Mouse (Mus musculus) layer of hippocampus, adult 9-10 months (tissue): Measurements from ENCODE around the gene Snx10.

ENCODE experiments used
- DNase-seq: peaks from one replicate; pipeline ENCODE4 v3.0.0; 2022; ENCODE audit warnings: low spot score

Snx10 gene

GRCm38 (mm10) chr6:51533467-51534200 lies 9.9 kb downstream of the Snx10 start:
- DNase-seq, result no peak

DNA sequence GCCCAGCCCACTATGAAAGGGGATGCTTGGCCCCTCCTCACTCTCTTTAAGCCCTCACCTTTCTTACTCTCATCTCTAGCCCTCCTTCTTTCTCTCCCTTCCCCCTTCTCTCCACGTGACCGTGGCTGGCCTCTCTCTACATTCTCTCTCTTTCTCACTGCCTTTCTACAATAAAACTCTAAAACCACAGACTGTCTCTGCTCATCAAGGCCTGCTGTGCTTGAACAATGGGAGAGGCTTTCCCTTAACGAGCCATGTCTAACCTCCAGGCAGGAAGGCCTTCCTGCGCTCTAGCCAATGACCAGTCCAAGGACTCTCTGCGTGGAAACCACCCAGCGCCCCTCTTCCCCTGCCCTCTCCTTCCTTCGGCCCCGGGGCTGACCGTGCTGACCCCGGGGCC lies 11.9 kb downstream of the Snx10 start:
- no peak for DNase-seq

DNA sequence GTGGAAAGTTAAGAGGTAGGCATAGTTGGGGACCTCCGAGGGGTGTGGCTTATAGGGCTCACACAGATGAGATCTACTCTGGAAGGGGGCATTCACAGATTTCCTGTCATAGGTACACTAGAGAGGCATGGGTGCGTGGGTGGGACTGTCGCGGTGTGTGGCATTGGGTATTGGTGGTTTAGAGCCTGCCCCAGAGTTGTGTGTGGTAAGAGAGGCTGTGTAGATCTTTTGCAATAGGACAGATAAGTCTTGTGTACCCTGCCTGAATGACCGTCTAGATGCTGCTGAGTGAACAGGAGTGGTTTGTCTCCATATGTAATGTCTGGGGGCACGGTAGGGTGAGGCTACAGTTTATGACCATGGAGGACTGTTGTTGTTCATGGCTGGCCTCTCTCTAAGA lies 16.8 kb downstream of the Snx10 start:
- DNase-seq, result no peak

DNA sequence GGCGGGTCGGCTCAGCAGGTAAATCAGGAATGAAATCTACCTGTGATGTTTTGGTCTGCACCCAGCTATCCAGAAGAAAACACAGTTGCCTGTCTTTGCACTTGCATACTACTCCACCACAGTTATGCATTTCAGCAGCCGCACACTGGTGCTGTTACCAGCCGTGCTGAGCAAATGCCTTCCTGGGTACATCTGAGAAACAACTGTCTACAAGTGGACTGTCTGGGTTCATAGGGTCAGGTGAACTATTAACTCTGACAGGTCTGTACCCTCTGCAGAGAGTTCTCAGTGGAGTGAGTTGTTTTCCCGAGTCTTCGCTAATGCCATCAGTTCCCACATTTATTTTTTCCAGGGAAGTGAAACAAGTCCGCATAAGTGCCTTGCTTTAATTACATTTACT lies 17.7 kb downstream of the Snx10 start:
- no peak for DNase-seq

DNA sequence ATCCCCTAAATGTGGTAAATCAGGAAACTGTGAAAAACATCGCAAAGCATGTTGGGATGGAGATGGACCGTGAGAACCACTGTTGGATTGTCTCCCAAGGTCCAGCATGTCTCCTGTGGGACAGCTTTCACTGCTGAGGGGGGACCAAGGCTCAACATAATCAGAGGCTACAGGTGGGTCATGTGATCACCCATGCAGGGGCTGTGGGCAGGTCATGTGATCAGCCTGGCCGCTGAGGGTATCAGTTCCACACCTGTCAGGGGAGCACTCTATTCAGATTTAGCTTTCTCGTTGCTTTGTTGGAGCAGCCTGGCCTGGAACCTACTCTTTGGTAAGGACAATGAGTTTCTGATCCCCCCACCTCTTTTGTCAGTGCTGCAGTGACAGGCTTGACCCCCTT lies 18.4 kb downstream of the Snx10 start:
- no peak for DNase-seq

DNA sequence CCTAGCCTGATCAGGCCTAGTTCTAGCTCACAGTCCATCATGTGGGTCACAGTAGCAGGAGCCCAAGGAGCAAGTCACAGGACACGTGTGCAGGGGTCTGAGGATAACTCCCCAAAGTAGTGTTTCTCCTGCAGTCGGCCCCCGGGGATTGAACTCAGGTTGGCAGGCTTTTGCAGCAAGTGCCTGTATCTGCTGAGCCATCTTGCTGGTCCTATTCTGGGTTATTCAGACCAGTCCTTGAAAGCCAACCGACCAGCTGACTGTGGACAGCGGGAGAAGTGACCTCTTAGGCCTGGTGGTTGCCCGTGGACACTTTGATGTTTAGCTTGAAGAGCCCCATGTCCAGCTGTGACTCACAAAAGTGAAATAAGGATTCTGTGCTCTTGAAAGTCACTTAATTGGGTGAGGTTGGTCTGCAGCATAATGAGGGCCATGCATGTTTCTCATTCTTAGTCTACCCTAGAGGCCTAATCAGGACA lies 20.0 kb downstream of the Snx10 start:
- DNase-seq, result no peak

DNA sequence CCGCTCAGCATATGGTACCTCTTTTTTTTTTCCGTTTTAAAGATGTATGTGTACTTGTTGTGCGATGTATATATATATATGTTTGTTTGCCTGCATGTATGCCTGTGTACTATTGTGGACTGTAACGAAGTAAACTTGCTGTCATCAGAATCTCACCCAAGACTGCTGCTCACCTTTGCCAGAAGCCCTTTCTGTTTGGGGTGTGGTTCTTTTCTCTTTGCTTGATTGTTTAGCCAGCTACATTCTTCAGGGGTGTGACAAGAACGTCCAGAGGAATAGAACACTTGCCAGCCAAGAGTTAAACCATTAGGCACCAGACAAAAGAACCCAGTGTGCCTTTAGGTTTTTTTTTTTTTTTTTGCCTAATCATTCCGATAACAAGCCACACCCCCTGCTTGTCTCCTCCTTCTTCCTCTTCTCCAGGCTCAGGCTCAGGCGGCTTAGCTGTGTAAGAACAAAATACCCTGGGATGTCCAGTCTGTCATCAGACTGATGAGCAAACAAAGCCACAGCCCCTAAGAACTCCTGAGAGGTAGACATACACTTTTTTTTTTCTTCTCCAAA lies 20.5 kb downstream of the Snx10 start:
- no peak for DNase-seq

DNA sequence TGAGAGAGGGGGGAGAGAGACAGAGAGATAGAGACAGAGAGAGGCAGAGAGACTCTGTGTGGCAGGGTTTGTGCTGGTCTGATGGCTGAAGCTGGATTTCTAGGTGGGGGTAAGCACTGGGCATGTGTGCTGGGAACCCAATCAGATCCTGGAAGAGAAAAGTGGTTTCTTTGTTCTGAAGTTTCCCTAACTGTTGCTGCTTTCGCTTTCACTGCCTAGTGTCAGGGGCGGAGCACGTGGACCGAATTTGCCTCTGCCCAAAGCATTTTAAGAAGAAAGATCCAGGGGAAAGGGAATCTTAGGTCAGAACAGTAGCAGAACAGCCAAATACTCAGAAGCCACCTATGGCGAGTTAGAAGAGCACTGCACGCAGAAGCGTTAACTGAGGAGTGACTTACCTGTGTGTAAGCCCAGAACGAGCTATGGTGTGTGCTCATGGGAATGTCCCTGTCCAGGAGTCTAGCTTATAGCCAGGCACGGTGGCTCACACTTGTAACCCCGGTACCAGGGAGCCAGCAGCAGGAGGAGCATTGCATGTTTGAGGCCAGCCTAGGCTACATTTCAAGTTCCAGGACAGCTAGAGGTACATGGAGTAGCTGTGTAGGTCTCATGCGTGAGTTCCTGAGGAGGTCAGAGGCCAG lies 21.6 kb downstream of the Snx10 start:
- no peak for DNase-seq

GRCm38 (mm10) chr6:51546085-51546484 lies 22.4 kb downstream of the Snx10 start:
- no peak for DNase-seq

DNA sequence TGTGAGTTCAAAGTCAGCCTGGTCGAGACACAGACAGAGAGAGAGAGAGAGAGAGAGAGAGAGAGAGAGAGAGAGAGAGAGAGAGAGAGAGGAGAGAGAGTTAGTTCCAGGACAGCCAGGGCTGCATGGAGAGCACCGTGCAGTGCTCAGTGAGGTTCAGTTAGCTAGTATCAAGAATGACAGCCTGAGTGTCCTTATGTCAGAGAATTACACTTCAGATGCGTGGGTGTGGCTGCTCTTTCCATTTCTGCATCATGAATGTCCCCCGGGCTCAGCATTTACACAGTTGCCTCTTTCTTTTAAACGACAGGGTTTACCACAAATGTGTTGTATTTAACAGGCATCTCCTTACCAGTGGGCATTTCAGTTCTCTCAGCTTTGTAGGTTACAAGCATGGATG lies 25.1 kb downstream of the Snx10 start:
- no peak for DNase-seq

DNA sequence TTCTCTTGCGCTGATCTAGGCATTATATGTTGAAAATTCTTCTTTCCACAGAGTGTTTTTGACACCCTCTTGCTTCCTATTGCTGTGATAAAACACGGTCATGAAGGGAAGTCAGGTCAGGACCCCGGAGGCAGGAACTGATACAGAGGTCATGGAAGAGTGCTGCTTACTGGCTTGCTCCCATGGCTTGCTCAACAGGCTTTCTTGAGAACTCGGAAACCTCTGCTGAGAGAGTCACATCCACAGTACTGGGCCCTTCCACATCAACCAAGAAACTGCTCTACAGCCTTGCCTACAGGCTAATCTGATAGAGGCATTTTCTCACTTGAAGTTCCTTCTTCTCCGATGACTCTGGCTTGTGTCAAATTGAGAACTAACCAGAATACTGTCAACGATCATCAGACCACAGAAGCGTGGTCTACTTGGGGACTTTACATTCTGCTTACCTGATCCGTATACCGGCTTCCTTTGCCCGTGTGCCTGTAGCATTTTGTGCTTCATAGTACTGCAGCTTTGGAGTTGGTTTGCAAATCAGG lies 27.6 kb downstream of the Snx10 start:
- no peak for DNase-seq

GRCm38 (mm10) chr6:51556562-51556961 lies 32.9 kb downstream of the Snx10 start:
- no peak for DNase-seq

DNA sequence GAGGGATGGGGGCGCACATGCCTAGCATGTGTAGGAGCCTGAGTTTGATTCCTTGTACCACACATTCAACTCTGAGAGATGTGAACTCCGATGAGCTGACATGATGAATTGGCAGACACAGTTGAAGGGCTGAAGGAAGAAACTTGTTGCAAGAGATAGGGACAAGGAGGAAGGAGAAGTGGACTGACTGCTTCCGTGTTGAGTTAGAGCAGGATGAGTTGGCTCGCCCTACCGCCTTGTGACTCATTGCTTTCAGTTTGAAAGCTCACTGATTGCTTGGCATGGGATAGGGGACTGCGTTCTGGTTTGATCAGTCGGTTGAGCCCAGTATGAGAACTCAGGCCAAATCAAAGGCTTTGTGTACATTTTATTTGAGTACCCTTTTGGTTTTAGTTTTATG lies 34.6 kb downstream of the Snx10 start:
- no peak for DNase-seq

GRCm38 (mm10) chr6:51566771-51567680 lies 43.3 kb downstream of the Snx10 start:
- no peak for DNase-seq

GRCm38 (mm10) chr6:51569086-51569485 lies 45.4 kb downstream of the Snx10 start:
- no peak for DNase-seq

DNA sequence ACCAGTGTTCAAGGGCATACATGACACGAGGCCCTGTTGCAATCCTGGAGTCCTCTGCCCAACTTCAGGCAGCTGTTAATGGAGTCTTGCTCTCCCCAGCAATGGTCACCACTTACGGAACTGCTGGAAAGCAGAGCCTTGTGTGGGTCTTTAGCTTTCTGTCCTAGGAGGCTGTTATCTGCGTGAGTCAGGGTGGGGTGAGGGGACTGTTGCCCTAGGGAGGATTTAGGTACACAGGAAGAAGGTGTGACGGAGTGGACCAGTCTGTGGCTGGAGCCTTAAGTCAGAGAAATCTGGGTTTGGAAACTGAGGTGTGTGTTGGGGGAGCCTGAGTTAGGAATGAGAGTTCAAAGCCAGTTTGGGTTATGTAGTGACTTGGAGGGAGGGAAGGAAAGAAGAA lies 49.4 kb downstream of the Snx10 start:
- DNase-seq, result no peak

GRCm38 (mm10) chr6:51574132-51574531 lies 50.4 kb downstream of the Snx10 start:
- DNase-seq, result no peak

- DNase-seq, result no peak
Observed at GRCm38 (mm10) chr6:51578415-51578814, 54.7 kb downstream of the Snx10 start.

GRCm38 (mm10) chr6:51580040-51580680 lies 56.5 kb downstream of the Snx10 start:
- DNase-seq, result peak; percentile 69

GRCm38 (mm10) chr6:51581418-51581817 lies 57.7 kb downstream of the Snx10 start:
- no peak for DNase-seq

DNA sequence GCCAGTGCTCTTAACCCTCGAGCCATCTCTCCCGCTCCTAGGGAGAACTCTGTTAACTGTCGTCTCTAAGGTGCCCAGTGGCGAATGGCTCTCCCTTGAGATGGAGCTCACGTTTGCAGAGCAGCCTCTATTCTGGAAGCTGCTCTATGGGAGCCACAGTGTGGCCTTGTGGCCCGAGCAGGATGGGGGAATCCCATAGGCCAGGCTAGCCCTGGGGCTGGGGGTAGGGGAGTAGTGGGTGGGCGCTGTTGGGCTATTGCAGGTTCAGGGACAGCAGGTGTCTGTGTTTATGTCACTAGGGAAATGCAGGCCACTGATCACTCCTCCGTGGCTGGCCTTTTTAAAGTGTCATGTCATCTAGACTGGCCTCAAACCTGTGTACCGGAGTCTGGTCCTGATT lies 58.4 kb downstream of the Snx10 start:
- no peak for DNase-seq

- peak; percentile 71 for DNase-seq
Observed at GRCm38 (mm10) chr6:51585980-51586379, 62.3 kb downstream of the Snx10 start.
